Mouse (Mus musculus): Measurements from ENCODE around the gene Slc17a8. TPM values are rescaled to one million over a fixed set of nuclear protein-coding genes. Genes with fewer than 3 reads are reported as not detected.

The Slc17a8 gene
- total RNA-seq, 2 experiments from 2014 or later, result 0.07 TPM; not detected in 1

GRCm38 (mm10) chr10:89531194-89531634 is 89.8 kb downstream of the Slc17a8 start:
- DNase-seq (ENCODE audit: low spot score), result no peak

- peak; percentile 65 for DNase-seq (ENCODE audit: low spot score)
These were observed 94.0 kb downstream of the Slc17a8 start for GRCm38 (mm10) chr10:89527054-89527453.

GRCm38 (mm10) chr10:89525823-89526222 is 95.2 kb downstream of the Slc17a8 start:
- no peak for DNase-seq (ENCODE audit: low spot score)

Other genes starting within 250 kb of the Slc17a8 start
- gene Gas2l3, start 177.3 kb downstream of the Slc17a8 start, total RNA-seq (2021), result 1 to 10 TPM in 1 of 2 experiments, under 1 TPM in 1; 0.88 to 2.0 TPM
- gene Nr1h4, start 87.7 kb downstream of the Slc17a8 start, total RNA-seq (2021), result under 1 TPM in 1 of 2 experiments, not detected in 1; 0.19 TPM
- gene Scyl2, start 65.0 kb upstream of the Slc17a8 start, total RNA-seq (2021), result 10 to 100 TPM; 12.3 to 12.9 TPM
- 1 to 10 TPM; 5.5 to 7.7 TPM for gene Actr6, start 111.0 kb upstream of the Slc17a8 start, total RNA-seq (2021)
- gene Uhrf1bp1l, start 123.7 kb upstream of the Slc17a8 start, total RNA-seq (2021), result 10 to 100 TPM; 13.2 to 21.6 TPM